9 mouse cellular contexts compared by ENCODE assay signal in genomic region chr9:108589229-108589628, GRCm38 (mm10). TPM values are rescaled to one million over a fixed set of nuclear protein-coding genes. Genes with fewer than 3 reads are reported as not detected.
DNase-seq lines count a peak whose midpoint lies in the region; ATAC-seq lines count a peak whose summit lies in the region.
"Had no signal": no experiment of that assay in that cellular context is flagged by ENCODE, and none has a peak within 500 bp of the region (broad histone marks: within the 10 kb centered on the region; RNA-seq: fewer than 3 reads in every experiment).

No protein-coding gene starts in this region.

- no peaks in the 10 kb centered on the region for H3K9me3 ChIP-seq in heart, embryonic 11.5 days (replicated peaks; ENCODE audit: control insufficient read depth, low read length)
- no peaks in the 10 kb centered on the region for H3K9me3 ChIP-seq in forebrain, embryonic 13.5 days (replicated peaks)
- no peaks in the 10 kb centered on the region for H3K9me3 ChIP-seq in midbrain, embryonic 13.5 days

- H3K4me2 ChIP-seq in heart, embryonic 11.5 days, result no peak overlapping the region
- H3K4me2 ChIP-seq in forebrain, embryonic 13.5 days, result no peak overlapping the region
- no peak overlapping the region for H3K4me2 ChIP-seq in midbrain, embryonic 13.5 days (replicated peaks)

- no peak overlapping the region for H3K4me3 ChIP-seq in heart, embryonic 11.5 days (ENCODE audit: low read depth, low read length)
- no peak overlapping the region for H3K4me3 ChIP-seq in forebrain, embryonic 13.5 days
- no peak overlapping the region for H3K4me3 ChIP-seq in midbrain, embryonic 13.5 days (replicated peaks)
- H3K4me3 ChIP-seq: myocyte had no signal

- H3K36me3 ChIP-seq in heart, embryonic 11.5 days (ENCODE audit: control insufficient read depth, insufficient read depth, low read length), result no peaks in the 10 kb centered on the region
- peaks cover 9% of the 10 kb centered on the region; the same call in 1 of the 2 replicates for H3K36me3 ChIP-seq in forebrain, embryonic 13.5 days (ENCODE audit: poor library complexity, severe bottlenecking)
- peaks cover 6% of the 10 kb centered on the region; the same call in 1 of the 2 replicates for H3K36me3 ChIP-seq in midbrain, embryonic 13.5 days

- no peak overlapping the region for H3K9ac ChIP-seq in heart, embryonic 11.5 days (ENCODE audit: low read depth, low read length)
- H3K9ac ChIP-seq in forebrain, embryonic 13.5 days, result no peak overlapping the region
- no peak overlapping the region; the same call in 1 of the 2 replicates for H3K9ac ChIP-seq in midbrain, embryonic 13.5 days (replicated peaks)

- H3K27ac ChIP-seq in heart, embryonic 11.5 days (ENCODE audit: low read depth, low read length), result peak overlapping the region; percentile 93; the same call in 1 of the 2 replicates
- peak overlapping the region; percentile 97 for H3K27ac ChIP-seq in forebrain, embryonic 13.5 days
- H3K27ac ChIP-seq in midbrain, embryonic 13.5 days, result peak overlapping the region; percentile 98

- H3K27me3 ChIP-seq in heart, embryonic 11.5 days (ENCODE audit: control insufficient read depth, insufficient read depth, low read length), result no peaks in the 10 kb centered on the region
- H3K27me3 ChIP-seq in forebrain, embryonic 13.5 days, result no peaks in the 10 kb centered on the region
- H3K27me3 ChIP-seq in midbrain, embryonic 13.5 days, result no peaks in the 10 kb centered on the region

- DNase-seq in heart, adult 8-10 months (ENCODE audit: low spot score), result no peak
- peak; percentile 59 for DNase-seq in CD4-positive, CD25-positive, alpha-beta regulatory T cell, adult 2 months (ENCODE audit: low read depth, low spot score)
- no peak for DNase-seq in urinary bladder, adult 18-20 months (ENCODE audit: low spot score in 2 of 2)
- no peak for DNase-seq in frontal cortex, postnatal 36 days (ENCODE audit: low spot score in 2 of 2)
- DNase-seq in spleen, postnatal 10 days (ENCODE audit: low spot score in 2 of 2), result no peak

- WGBS in heart, embryonic 11.5 days (ENCODE audit: insufficient replicate concordance), result 64% methylated on average over 5 of the region's 5 CpGs
- WGBS in forebrain, embryonic 13.5 days, result 69% methylated on average over 5 of the region's 5 CpGs
- WGBS in midbrain, embryonic 13.5 days, result 79% methylated on average over 5 of the region's 5 CpGs

- ATAC-seq in heart, embryonic 11.5 days (replicated peaks; ENCODE audit: insufficient number of reproducible peaks, low FRiP score, low TSS enrichment), result no peak
- no peak for ATAC-seq in forebrain, embryonic 13.5 days
- no peak for ATAC-seq in midbrain, embryonic 13.5 days

- peaks cover 33% of the 10 kb centered on the region for H3K4me1 ChIP-seq in heart, embryonic 11.5 days (ENCODE audit: control insufficient read depth, insufficient read depth, low read length)
- H3K4me1 ChIP-seq in forebrain, embryonic 13.5 days, result peaks cover 40% of the 10 kb centered on the region
- H3K4me1 ChIP-seq in midbrain, embryonic 13.5 days (replicated peaks), result peaks cover 42% of the 10 kb centered on the region

RNA-seq across cellular contexts. Expression of gene P4htm, which starts 8.2 kb away (rescaled TPM):
- polyA plus RNA-seq in heart, embryonic 11.5 days (2014; fragmentation: Nextera tagmentation; extraction: Ambion mirVana), result 14.7 and 15.0 TPM in 2 replicates
- 10 to 100 TPM; 13.0 to 23.5 (median 14.6) TPM for total RNA-seq in heart, adult 8-10 months (2022)
- polyA plus RNA-seq in forebrain, embryonic 13.5 days (2015; fragmentation: Nextera tagmentation; extraction: Ambion mirVana), result 16.6 and 18.7 TPM in 2 replicates
- 24.6 and 27.7 TPM in 2 replicates for polyA plus RNA-seq in midbrain, embryonic 13.5 days (2015; fragmentation: Nextera tagmentation; extraction: Ambion mirVana)

RNA-seq across cellular contexts. Expression of gene Wdr6, which starts 10.7 kb away (rescaled TPM):
- polyA plus RNA-seq in heart, embryonic 11.5 days (2014; fragmentation: Nextera tagmentation; extraction: Ambion mirVana), result 48.6 and 60.8 TPM in 2 replicates
- 10 to 100 TPM; 12.9 to 18.1 (median 17.0) TPM for total RNA-seq in heart, adult 8-10 months (2022)
- 203 and 256 TPM in 2 replicates for polyA plus RNA-seq in forebrain, embryonic 13.5 days (2015; fragmentation: Nextera tagmentation; extraction: Ambion mirVana)
- polyA plus RNA-seq in midbrain, embryonic 13.5 days (2015; fragmentation: Nextera tagmentation; extraction: Ambion mirVana), result 364 and 380 TPM in 2 replicates

RNA-seq across cellular contexts. Expression of gene Dalrd3, which starts 19.5 kb away (rescaled TPM):
- 85.8 and 88.6 TPM in 2 replicates for polyA plus RNA-seq in heart, embryonic 11.5 days (2014; fragmentation: Nextera tagmentation; extraction: Ambion mirVana)
- total RNA-seq in heart, adult 8-10 months (2022), result 10 to 100 TPM; 16.9 to 26.8 (median 24.1) TPM
- 230 and 246 TPM in 2 replicates for polyA plus RNA-seq in forebrain, embryonic 13.5 days (2015; fragmentation: Nextera tagmentation; extraction: Ambion mirVana)
- 321 and 345 TPM in 2 replicates for polyA plus RNA-seq in midbrain, embryonic 13.5 days (2015; fragmentation: Nextera tagmentation; extraction: Ambion mirVana)

RNA-seq across cellular contexts. Expression of gene Ndufaf3, which starts 22.0 kb away (rescaled TPM):
- 56.6 and 58.9 TPM in 2 replicates for polyA plus RNA-seq in heart, embryonic 11.5 days (2014; fragmentation: Nextera tagmentation; extraction: Ambion mirVana)
- 10 to 100 TPM; 78.5 to 86.3 (median 81.1) TPM for total RNA-seq in heart, adult 8-10 months (2022)
- 64.8 and 70.4 TPM in 2 replicates for polyA plus RNA-seq in forebrain, embryonic 13.5 days (2015; fragmentation: Nextera tagmentation; extraction: Ambion mirVana)
- polyA plus RNA-seq in midbrain, embryonic 13.5 days (2015; fragmentation: Nextera tagmentation; extraction: Ambion mirVana), result 73.7 and 79.2 TPM in 2 replicates

RNA-seq across cellular contexts. Expression of gene Impdh2, which starts 29.1 kb away (rescaled TPM):
- polyA plus RNA-seq in heart, embryonic 11.5 days (2014; fragmentation: Nextera tagmentation; extraction: Ambion mirVana), result 130 TPM in 2 replicates
- 10 to 100 TPM; 44.3 to 53.5 (median 47.9) TPM for total RNA-seq in heart, adult 8-10 months (2022)
- 135 and 143 TPM in 2 replicates for polyA plus RNA-seq in forebrain, embryonic 13.5 days (2015; fragmentation: Nextera tagmentation; extraction: Ambion mirVana)
- 108 and 115 TPM in 2 replicates for polyA plus RNA-seq in midbrain, embryonic 13.5 days (2015; fragmentation: Nextera tagmentation; extraction: Ambion mirVana)
